Comparison of ENCODE assay signal across 9 mouse cellular contexts in the genomic region with DNA sequence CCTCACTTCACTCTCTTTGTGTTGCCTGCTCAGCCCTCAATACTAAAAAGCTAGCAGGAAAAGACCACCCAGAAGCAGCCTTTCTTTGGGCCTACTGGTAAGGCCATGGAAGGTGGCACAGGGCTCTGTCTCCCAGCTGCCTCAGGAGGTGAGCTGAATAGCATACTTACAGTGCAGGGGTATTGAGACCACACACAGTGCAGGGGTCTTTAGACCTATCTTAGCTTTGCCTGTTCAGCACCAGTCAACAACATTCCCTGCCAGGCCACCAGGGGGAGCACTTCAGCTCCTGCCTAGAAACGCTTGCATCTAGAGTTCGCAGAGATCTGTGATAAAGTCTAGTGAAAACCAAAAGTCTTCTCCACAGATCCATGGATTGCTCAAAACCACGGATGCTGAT. TPM values are rescaled to one million over a fixed set of nuclear protein-coding genes. Genes with fewer than 3 reads are reported as not detected.
DNase-seq lines count a peak whose midpoint lies in the region; ATAC-seq and TF ChIP-seq lines count a peak whose summit lies in the region.
"Had no signal": no experiment of that assay in that cellular context is flagged by ENCODE, and none has a peak within 500 bp of the region (broad histone marks: within the 10 kb centered on the region; RNA-seq: fewer than 3 reads in every experiment).

No protein-coding gene starts in this region.

- no peak overlapping the region for H3K4me2 ChIP-seq in embryonic facial prominence, embryonic 11.5 days (ENCODE audit: low read depth, low read length)
- no peak overlapping the region for H3K4me2 ChIP-seq in hindbrain, embryonic 11.5 days (replicated peaks; ENCODE audit: low read depth, low read length)
- H3K4me2 ChIP-seq: liver, embryonic 15.5 days had no signal

- no peak overlapping the region for H3K27ac ChIP-seq in embryonic facial prominence, embryonic 11.5 days (replicated peaks; ENCODE audit: low read depth, low read length)
- H3K27ac ChIP-seq in hindbrain, embryonic 11.5 days (ENCODE audit: low read depth, low read length), result no peak overlapping the region
- H3K27ac ChIP-seq: liver, embryonic 15.5 days had no signal

- peaks cover 8% of the 10 kb centered on the region for H3K9me3 ChIP-seq in G1E (replicated peaks)
- H3K9me3 ChIP-seq in embryonic facial prominence, embryonic 11.5 days (replicated peaks; ENCODE audit: control insufficient read depth, low read length), result no peaks in the 10 kb centered on the region
- H3K9me3 ChIP-seq in hindbrain, embryonic 11.5 days (ENCODE audit: control insufficient read depth, low read length), result no peaks in the 10 kb centered on the region

- no peak overlapping the region for H3K9ac ChIP-seq in embryonic facial prominence, embryonic 11.5 days (replicated peaks; ENCODE audit: low read length)
- no peak overlapping the region for H3K9ac ChIP-seq in hindbrain, embryonic 11.5 days (ENCODE audit: low read depth, low read length)
- H3K9ac ChIP-seq: liver, embryonic 15.5 days had no signal

- peak; percentile 69 for TF ChIP-seq CTCF in G1E (IDR thresholded peaks at IDR 0.05; ENCODE audit: low read depth, low read length)

- H3K27me3 ChIP-seq in G1E (ENCODE audit: insufficient read depth, low read length), result peaks cover 23% of the 10 kb centered on the region
- no peaks in the 10 kb centered on the region for H3K27me3 ChIP-seq in embryonic facial prominence, embryonic 11.5 days (ENCODE audit: control insufficient read depth, insufficient read depth, low read length)
- no peaks in the 10 kb centered on the region for H3K27me3 ChIP-seq in hindbrain, embryonic 11.5 days (ENCODE audit: control insufficient read depth, insufficient read depth, low read length)
- H3K27me3 ChIP-seq: liver, embryonic 15.5 days had no signal

- H3K36me3 ChIP-seq in G1E (replicated peaks), result no peaks in the 10 kb centered on the region
- H3K36me3 ChIP-seq in embryonic facial prominence, embryonic 11.5 days (replicated peaks; ENCODE audit: control insufficient read depth, insufficient read depth, low read depth, low read length), result no peaks in the 10 kb centered on the region
- H3K36me3 ChIP-seq in hindbrain, embryonic 11.5 days (ENCODE audit: control insufficient read depth, insufficient read depth, low read length), result no peaks in the 10 kb centered on the region
- H3K36me3 ChIP-seq: liver, embryonic 15.5 days had no signal

- H3K4me1 ChIP-seq in G1E (ENCODE audit: insufficient read depth, low read depth, low read length), result peaks cover 6% of the 10 kb centered on the region; the same call in 1 of the 2 replicates
- no peaks in the 10 kb centered on the region for H3K4me1 ChIP-seq in embryonic facial prominence, embryonic 11.5 days (ENCODE audit: control insufficient read depth, insufficient read depth, low read length)
- H3K4me1 ChIP-seq in hindbrain, embryonic 11.5 days (replicated peaks; ENCODE audit: control insufficient read depth, insufficient read depth, low read length), result no peaks in the 10 kb centered on the region
- H3K4me1 ChIP-seq: liver, embryonic 15.5 days had no signal

- 33% methylated on average over 3 of the region's 3 CpGs for WGBS in embryonic facial prominence, embryonic 11.5 days
- 25% methylated on average over 3 of the region's 3 CpGs for WGBS in hindbrain, embryonic 11.5 days

- DNase-seq in G1E (ENCODE audit: low spot score), result peak; percentile 43
- peak; percentile 86 for DNase-seq in adrenal gland, postnatal 10 days
- DNase-seq in embryonic facial prominence, embryonic 11.5 days (ENCODE audit: low spot score), result peak; percentile 78
- peak; percentile 84 for DNase-seq in hindbrain, embryonic 11.5 days (ENCODE audit: low spot score)
- DNase-seq in layer of hippocampus, adult 9-10 months (ENCODE audit: low spot score), result peak; percentile 11
- peak; percentile 54 to 73 for DNase-seq in lung, postnatal 4 days
- peak; percentile 32 for DNase-seq in skeletal muscle tissue, adult 2 months (ENCODE audit: low read depth, low spot score)

- no peak for ATAC-seq in G1E (ENCODE audit: extremely low read depth, insufficient number of reproducible peaks, low FRiP score, poor library complexity, severe bottlenecking)
- peak; percentile 84; the same call in 1 of the 2 replicates for ATAC-seq in embryonic facial prominence, embryonic 11.5 days (replicated peaks; ENCODE audit: insufficient number of reproducible peaks, low FRiP score, low TSS enrichment, low read depth)
- peak; percentile 60 for ATAC-seq in hindbrain, embryonic 11.5 days (ENCODE audit: low FRiP score)
- no peak for ATAC-seq in activated CD4-positive, CD25-positive, alpha-beta regulatory T cell, adult 4 months

- H3K4me3 ChIP-seq in G1E (ENCODE audit: low read depth, low read length), result no peak overlapping the region
- H3K4me3 ChIP-seq in embryonic facial prominence, embryonic 11.5 days (ENCODE audit: low read depth, low read length), result no peak overlapping the region
- no peak overlapping the region for H3K4me3 ChIP-seq in hindbrain, embryonic 11.5 days (ENCODE audit: low read depth, low read length)
- H3K4me3 ChIP-seq: liver, embryonic 15.5 days had no signal

RNA-seq across cellular contexts. Expression of gene 9530053A07Rik, which starts 19.0 kb away (rescaled TPM):
- total RNA-seq in G1E (2014; fragmentation: Nextera tagmentation) (not detected in 2 replicates), G1E (2017) (0.12 and 0.22 TPM in 2 replicates)
- polyA plus RNA-seq in G1E (2012), result not detected in 2 replicates
- not detected for total RNA-seq in adrenal gland, postnatal 10 days (2021)
- polyA plus RNA-seq in embryonic facial prominence, embryonic 11.5 days (2014; fragmentation: Nextera tagmentation; extraction: Ambion mirVana), result 0.06 TPM in 1 of 2 replicates, not detected in the other
- polyA plus RNA-seq in hindbrain, embryonic 11.5 days (2014; fragmentation: Nextera tagmentation; extraction: Ambion mirVana), result 0.05 and 0.07 TPM in 2 replicates
- polyA plus RNA-seq in activated CD4-positive, CD25-positive, alpha-beta regulatory T cell, adult 4 months (2017; shearing (Covaris generic)), result not detected
- polyA plus RNA-seq: liver, embryonic 15.5 days had no signal

RNA-seq across cellular contexts. Expression of gene Fbl, which starts 21.2 kb away (rescaled TPM):
- 71.4 and 78.3 TPM in 2 replicates for total RNA-seq in G1E (2014; fragmentation: Nextera tagmentation)
- total RNA-seq in G1E (2017), result 122 and 148 TPM in 2 replicates
- polyA plus RNA-seq in G1E (2012), result 585 and 591 TPM in 2 replicates
- 10 to 100 TPM; 84.3 to 96.3 TPM for total RNA-seq in adrenal gland, postnatal 10 days (2021)
- 40.5 and 46.6 TPM in 2 replicates for polyA plus RNA-seq in embryonic facial prominence, embryonic 11.5 days (2014; fragmentation: Nextera tagmentation; extraction: Ambion mirVana)
- polyA plus RNA-seq in hindbrain, embryonic 11.5 days (2014; fragmentation: Nextera tagmentation; extraction: Ambion mirVana), result 38.3 and 45.9 TPM in 2 replicates
- 10 to 100 TPM; 57.9 to 70.7 TPM for polyA plus RNA-seq in activated CD4-positive, CD25-positive, alpha-beta regulatory T cell, adult 4 months (2017; shearing (Covaris generic))

RNA-seq across cellular contexts. Expression of gene Dyrk1b, which starts 31.0 kb away (rescaled TPM):
- total RNA-seq in G1E (2014; fragmentation: Nextera tagmentation) (17.5 and 24.8 TPM in 2 replicates), G1E (2017) (7.0 and 7.3 TPM in 2 replicates)
- 43.3 and 47.9 TPM in 2 replicates for polyA plus RNA-seq in G1E (2012)
- total RNA-seq in adrenal gland, postnatal 10 days (2021), result 10 to 100 TPM; 35.6 to 48.1 TPM
- polyA plus RNA-seq in embryonic facial prominence, embryonic 11.5 days (2014; fragmentation: Nextera tagmentation; extraction: Ambion mirVana), result 14.1 and 14.3 TPM in 2 replicates
- polyA plus RNA-seq in hindbrain, embryonic 11.5 days (2014; fragmentation: Nextera tagmentation; extraction: Ambion mirVana), result 18.1 and 23.5 TPM in 2 replicates
- polyA plus RNA-seq in activated CD4-positive, CD25-positive, alpha-beta regulatory T cell, adult 4 months (2017; shearing (Covaris generic)), result 1 to 10 TPM; 1.2 to 1.5 TPM

Comparison
In these comparisons a context has a peak if more than half of its experiments do, and no peak if none do; other contexts are left out.
1. ATAC-seq: peak in embryonic facial prominence, embryonic 11.5 days (single experiment) and hindbrain, embryonic 11.5 days (single experiment); none in G1E (single experiment) and activated CD4-positive, CD25-positive, alpha-beta regulatory T cell, adult 4 months (single experiment).
2. DNase-seq: peak in every context shown above with its lines; median percentile 86 in adrenal gland, postnatal 10 days; 84 in hindbrain, embryonic 11.5 days; 78 in embryonic facial prominence, embryonic 11.5 days; 64 in lung, postnatal 4 days; 43 in G1E; 32 in skeletal muscle tissue, adult 2 months; 11 in layer of hippocampus, adult 9-10 months.